Mouse (Mus musculus) heart, embryonic 15.5 days (tissue): Measurements from ENCODE around the gene Gm49510. TPM values are rescaled to one million over a fixed set of nuclear protein-coding genes. Genes with fewer than 3 reads are reported as not detected.

Source experiments
- ATAC-seq: fragments of 200-750 bp; cut with Nextera tagmentation; replicated peaks from 2 replicates; pipeline ENCODE4 v1.8.0; 2017; ENCODE audit warnings: low read depth, moderate TSS enrichment; ENCODE audit not compliant: insufficient number of reproducible peaks, insufficient read depth, low FRiP score
- H3K27ac ChIP-seq: fragments of 300-500 bp; sonication (generic); 2 replicates; pipeline ENCODE4 v1.5.1; 2015; ENCODE audit warnings: mild to moderate bottlenecking, inconsistent platforms
- H3K27me3 ChIP-seq: fragments of 300-500 bp; sonication (generic); 2 replicates; pipeline ENCODE4 v1.6.1; 2015; ENCODE audit warnings: inconsistent platforms
- H3K36me3 ChIP-seq: fragments of 300-500 bp; sonication (generic); 2 replicates; pipeline ENCODE4 v1.6.1; 2015; ENCODE audit warnings: mild to moderate bottlenecking, inconsistent platforms
- H3K4me1 ChIP-seq: fragments of 300-500 bp; sonication (generic); replicated peaks from 2 replicates; pipeline ENCODE4 v1.6.1; 2015; ENCODE audit warnings: inconsistent platforms
- H3K4me2 ChIP-seq: fragments of 300-500 bp; sonication (generic); 2 replicates; pipeline ENCODE4 v1.6.1; 2015; ENCODE audit warnings: inconsistent platforms, mild to moderate bottlenecking, moderate library complexity
- H3K4me3 ChIP-seq: fragments of 300-500 bp; sonication (generic); 2 replicates; pipeline ENCODE4 v1.5.1; 2015; ENCODE audit warnings: mild to moderate bottlenecking, inconsistent platforms
- H3K9ac ChIP-seq: fragments of 300-500 bp; sonication (generic); 2 replicates; pipeline ENCODE4 v1.6.1; 2015; ENCODE audit warnings: mild to moderate bottlenecking, inconsistent platforms
- H3K9me3 ChIP-seq: fragments of 300-500 bp; sonication (generic); replicated peaks from 2 replicates; pipeline ENCODE4 v1.6.1; 2016; ENCODE audit warnings: inconsistent platforms
- WGBS: fragments of 180-500 bp; shearing (Covaris S2); methylation state at CpG from one replicate; pipeline ENCODE4 v1.1.7; 2015; ENCODE audit warnings: mixed read lengths; 5-methylcytosine and 5-hydroxymethylcytosine counted together
- polyA plus RNA-seq: library from polyadenylated mRNA; unstranded; fragments of >200 nt; fragmentation: Nextera tagmentation; extraction: Ambion mirVana; gene quantifications from 2 replicates; pipeline ENCODE4 v1.2.1, GENCODE M21; 2015

Gm49510 gene
- polyA plus RNA-seq, 1 experiment from 2014 or later = not detected

DNA sequence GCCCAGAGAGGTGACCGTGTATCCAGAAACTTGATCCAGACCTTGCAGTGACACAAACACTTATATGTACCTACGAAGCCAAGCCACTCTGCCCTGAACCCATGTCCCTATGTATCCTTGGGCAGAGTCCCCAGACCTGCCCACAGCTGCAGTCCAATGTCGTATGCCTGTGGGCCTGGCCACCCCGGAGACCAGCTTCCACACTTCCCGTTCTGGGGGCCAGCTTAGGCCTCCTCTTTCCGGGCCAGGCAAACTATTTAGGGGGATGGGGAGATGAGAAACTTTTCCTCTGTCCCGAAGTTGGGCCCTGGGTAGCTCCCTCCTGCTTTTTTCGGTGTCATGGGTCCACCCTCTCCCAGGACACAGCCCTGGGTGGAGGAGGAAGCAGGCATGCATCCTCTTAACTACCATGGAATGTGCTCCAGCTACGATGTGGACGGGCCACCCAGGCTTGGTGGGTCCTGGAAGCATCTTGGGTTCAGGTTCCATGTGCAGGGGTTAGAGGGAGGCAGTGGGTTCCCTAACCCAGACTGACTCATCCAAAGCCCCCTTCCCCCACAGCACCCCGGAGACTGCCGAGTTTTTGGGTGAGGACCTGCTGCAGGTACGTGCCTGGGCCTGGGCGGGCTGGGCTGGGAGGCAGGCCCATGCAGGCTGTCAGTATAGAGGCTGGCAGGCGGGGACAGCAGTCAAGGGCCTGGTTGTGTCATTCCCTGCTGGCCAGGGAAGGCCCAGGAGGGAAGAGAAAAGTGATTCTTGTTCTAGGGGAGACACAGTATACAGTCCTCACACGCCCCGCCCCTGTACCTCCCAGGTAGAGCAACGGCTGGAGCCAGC, 1.3 kb downstream of the Gm49510 start:
- peaks cover 61% of the 10 kb centered on the region for H3K4me1 ChIP-seq
- H3K4me3 ChIP-seq = peak overlapping the region; percentile 67
- peak overlapping the region; percentile 75 for H3K4me2 ChIP-seq
- ATAC-seq = no peak
- peak overlapping the region; percentile 71 for H3K9ac ChIP-seq
- H3K36me3 ChIP-seq = peaks cover 30% of the 10 kb centered on the region
- WGBS = 17% methylated on average over 18 of the region's 18 CpGs
- peak overlapping the region; percentile 64 for H3K27ac ChIP-seq
- no peaks in the 10 kb centered on the region for H3K27me3 ChIP-seq
- H3K9me3 ChIP-seq = no peaks in the 10 kb centered on the region

DNA sequence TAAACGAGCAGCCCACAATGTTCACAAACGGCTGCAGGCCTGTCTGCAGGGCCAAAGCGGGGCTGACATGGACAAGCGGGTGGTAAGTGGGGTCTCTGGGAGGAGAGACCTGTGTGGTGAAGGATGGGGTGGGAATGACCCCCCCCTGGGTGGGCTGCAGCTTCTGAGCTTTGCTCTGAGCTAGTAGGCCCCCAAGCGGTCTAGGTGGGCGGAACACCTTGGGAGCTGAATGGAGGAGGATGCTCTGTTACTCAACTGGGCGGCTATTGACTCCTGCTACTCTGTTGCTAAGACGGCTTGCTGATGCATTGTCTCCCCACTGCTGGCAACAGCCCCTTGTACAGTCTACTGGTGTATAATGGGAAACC, 1.9 kb downstream of the Gm49510 start:
- H3K9ac ChIP-seq = peak overlapping the region; percentile 71; the same call in 1 of the 2 replicates
- H3K4me2 ChIP-seq = peak overlapping the region; percentile 75
- WGBS = 59% methylated on average over 8 of the region's 8 CpGs
- H3K9me3 ChIP-seq = no peaks in the 10 kb centered on the region
- H3K36me3 ChIP-seq = peaks cover 36% of the 10 kb centered on the region
- H3K4me3 ChIP-seq = peak overlapping the region; percentile 67
- peaks cover 57% of the 10 kb centered on the region for H3K4me1 ChIP-seq
- ATAC-seq = no peak
- H3K27ac ChIP-seq = peak overlapping the region; percentile 64; the same call in 1 of the 2 replicates
- no peaks in the 10 kb centered on the region for H3K27me3 ChIP-seq

DNA sequence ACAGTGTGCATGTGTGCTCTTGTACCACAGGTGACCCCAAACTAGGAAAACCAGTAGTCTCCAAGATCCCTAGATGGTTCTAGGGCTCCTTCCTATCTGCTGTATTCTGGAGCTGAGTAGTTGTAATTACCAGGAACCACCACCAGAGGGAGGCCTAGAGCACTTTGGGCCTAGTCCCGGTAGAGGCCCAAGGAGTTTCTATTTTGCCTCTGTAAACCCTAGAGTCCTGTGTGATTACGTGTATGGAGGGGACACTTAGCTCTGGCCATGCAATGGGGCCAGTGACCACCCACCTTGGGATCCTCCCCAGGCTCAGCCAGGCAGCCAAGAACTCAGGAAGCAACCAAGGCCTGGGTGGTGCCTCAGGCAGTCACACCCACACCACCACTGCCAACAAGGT, 3.8 kb downstream of the Gm49510 start:
- no peaks in the 10 kb centered on the region for H3K27me3 ChIP-seq
- 7% methylated on average over 2 of the region's 2 CpGs for WGBS
- no peak for ATAC-seq
- H3K4me2 ChIP-seq = no peak overlapping the region
- H3K4me1 ChIP-seq = peaks cover 38% of the 10 kb centered on the region
- H3K4me3 ChIP-seq = peak overlapping the region; percentile 8; the same call in 1 of the 2 replicates
- H3K9me3 ChIP-seq = no peaks in the 10 kb centered on the region
- peak overlapping the region; percentile 51; the same call in 1 of the 2 replicates for H3K9ac ChIP-seq
- H3K27ac ChIP-seq = peak overlapping the region; percentile 40; the same call in 1 of the 2 replicates
- H3K36me3 ChIP-seq = peaks cover 55% of the 10 kb centered on the region

DNA sequence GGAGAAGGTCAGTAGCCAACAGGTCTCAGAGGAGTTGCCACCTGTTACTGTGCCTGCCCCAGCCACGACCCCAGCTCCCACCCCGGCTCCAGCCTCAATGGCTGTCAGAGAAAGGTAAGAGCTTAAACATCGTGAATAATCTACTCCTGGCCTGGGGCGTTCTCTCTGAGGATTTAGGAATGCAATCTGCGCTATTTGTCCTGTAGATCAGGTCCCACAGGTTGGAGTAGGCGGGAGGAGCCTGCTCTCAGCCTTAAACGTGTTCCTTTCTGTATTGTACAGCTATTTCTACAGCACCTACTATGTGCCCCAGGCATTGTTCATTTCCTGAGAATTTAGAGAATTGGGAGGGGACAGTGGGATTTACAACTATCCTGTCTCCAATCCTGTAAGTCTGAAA, 8.9 kb downstream of the Gm49510 start:
- Histone ChIP-seq H3K27me3 (no peaks in the 10 kb centered on the region), H3K27ac (no peak overlapping the region), H3K4me3 (no peak overlapping the region), H3K36me3 (peaks cover 83% of the 10 kb centered on the region), H3K4me1 (peaks cover 7% of the 10 kb centered on the region), H3K9me3 (no peaks in the 10 kb centered on the region), H3K4me2 (no peak overlapping the region), H3K9ac (no peak overlapping the region)
- ATAC-seq = no peak
- 82% methylated on average over 7 of the region's 7 CpGs for WGBS

DNA sequence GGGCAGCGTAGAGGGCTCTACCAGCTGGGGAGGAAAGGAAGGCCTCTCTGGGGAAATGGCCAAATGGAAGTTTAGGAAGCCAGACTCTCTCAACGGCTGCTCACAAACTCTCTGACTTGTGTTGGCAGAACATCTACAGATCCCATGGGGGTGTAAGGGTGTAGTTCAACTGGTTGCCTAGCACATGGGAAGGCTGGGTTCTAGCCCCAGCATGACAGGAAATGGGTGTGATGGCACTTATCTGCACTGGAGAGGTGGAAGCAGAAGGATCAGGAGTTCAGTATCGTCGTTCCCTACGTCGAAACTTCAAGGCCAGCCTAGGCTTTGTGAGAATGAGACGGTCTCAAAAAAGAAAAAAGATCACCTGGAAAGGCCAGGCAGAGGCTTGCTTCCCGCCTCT, 9.5 kb downstream of the Gm49510 start:
- no peak overlapping the region for H3K27ac ChIP-seq
- H3K9ac ChIP-seq = no peak overlapping the region
- no peaks in the 10 kb centered on the region for H3K27me3 ChIP-seq
- no peak overlapping the region for H3K4me2 ChIP-seq
- peaks cover 7% of the 10 kb centered on the region for H3K4me1 ChIP-seq
- H3K36me3 ChIP-seq = peaks cover 77% of the 10 kb centered on the region
- H3K4me3 ChIP-seq = no peak overlapping the region
- no peaks in the 10 kb centered on the region for H3K9me3 ChIP-seq
- ATAC-seq = no peak
- 76% methylated on average over 8 of the region's 8 CpGs for WGBS

DNA sequence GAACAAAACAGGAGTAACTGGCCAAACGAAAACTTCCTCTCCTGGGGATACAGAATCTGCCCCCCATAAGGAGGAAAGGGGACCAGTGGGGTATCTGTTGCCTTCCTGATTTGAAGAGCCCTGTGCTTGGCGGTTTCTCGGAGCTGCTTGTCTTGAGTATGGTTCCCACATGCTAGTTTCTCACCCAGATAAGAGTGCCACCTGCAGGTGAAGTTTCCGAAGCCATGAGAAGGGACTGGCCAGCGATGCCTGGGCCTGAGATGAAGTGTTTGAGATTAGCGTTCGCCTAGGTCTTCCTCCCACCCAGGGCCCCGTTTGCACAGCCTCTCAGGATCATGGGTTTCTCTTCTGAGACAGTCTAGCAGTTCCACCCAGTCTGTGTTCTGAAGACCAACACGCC, 12.6 kb downstream of the Gm49510 start:
- Histone ChIP-seq H3K27me3 (no peaks in the 10 kb centered on the region), H3K27ac (no peak overlapping the region), H3K4me2 (no peak overlapping the region), H3K9me3 (no peaks in the 10 kb centered on the region), H3K4me3 (no peak overlapping the region), H3K9ac (no peak overlapping the region), H3K4me1 (peaks cover 32% of the 10 kb centered on the region), H3K36me3 (peaks cover 47% of the 10 kb centered on the region)
- WGBS = 33% methylated on average over 9 of the region's 9 CpGs
- no peak for ATAC-seq

DNA sequence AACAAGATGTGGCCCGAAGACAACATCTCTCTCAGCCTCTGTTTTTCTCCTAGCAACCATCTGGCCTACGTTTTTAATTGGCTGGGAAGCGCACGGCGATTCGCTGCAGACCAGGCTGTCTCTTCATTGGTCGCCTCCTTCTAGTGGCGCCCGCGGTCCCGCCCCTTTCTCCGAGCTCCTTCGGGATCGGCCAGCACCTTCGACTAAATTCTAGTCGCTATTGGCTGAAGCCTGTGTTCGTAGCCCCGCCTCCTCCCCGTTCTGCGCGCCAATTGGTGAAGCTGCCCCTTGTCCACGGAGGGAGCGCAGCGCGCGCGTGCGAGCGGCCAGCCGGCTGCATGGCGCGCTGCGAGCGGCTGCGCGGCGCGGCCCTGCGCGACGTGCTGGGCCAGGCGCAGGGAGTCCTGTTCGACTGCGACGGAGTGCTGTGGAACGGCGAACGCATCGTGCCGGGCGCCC, 14.2 kb downstream of the Gm49510 start, which contains the start of gene Pdxp:
Pdxp (plus strand) TSS at position 288 of the 459 bp plus-strand sequence.
- H3K4me1 ChIP-seq = peaks cover 32% of the 10 kb centered on the region
- peak within 1 kb of the TSS; percentile 100 for H3K4me2 ChIP-seq
- H3K27ac ChIP-seq = peak within 1 kb of the TSS; percentile 83
- 0% methylated on average over 51 of the region's 51 CpGs for WGBS
- ATAC-seq = peak; percentile 91
- H3K9me3 ChIP-seq = no peaks in the 10 kb centered on the region
- no peaks in the 10 kb centered on the region for H3K27me3 ChIP-seq
- peak within 1 kb of the TSS; percentile 74 for H3K4me3 ChIP-seq
- peak within 1 kb of the TSS; percentile 76 for H3K9ac ChIP-seq
- peaks cover 31% of the 10 kb centered on the region for H3K36me3 ChIP-seq

DNA sequence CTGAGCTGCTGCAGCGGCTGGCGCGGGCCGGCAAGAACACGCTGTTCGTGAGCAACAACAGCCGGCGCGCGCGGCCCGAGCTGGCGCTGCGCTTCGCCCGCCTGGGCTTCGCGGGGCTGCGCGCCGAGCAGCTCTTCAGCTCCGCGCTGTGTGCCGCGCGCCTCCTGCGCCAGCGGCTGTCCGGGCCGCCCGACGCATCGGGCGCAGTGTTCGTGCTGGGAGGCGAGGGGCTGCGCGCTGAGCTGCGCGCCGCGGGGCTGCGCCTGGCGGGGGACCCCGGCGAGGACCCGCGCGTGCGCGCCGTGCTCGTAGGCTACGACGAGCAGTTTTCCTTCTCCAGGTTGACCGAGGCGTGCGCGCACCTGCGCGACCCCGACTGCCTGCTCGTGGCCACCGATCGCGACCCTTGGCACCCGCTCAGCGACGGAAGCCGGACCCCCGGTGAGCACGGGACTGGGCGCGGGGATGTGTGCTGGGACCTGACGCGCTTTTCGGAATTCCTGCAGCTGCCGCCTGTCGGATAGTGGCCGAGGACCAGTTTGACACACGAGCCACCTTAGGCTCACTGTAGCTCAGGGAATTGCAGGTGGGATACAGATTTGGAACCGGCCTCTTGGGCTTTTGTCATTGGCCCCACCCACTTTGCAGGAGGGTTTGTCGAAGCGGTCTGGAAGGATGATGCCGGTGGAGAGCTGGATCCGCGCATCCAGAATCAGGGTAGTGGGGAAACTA, 14.8 kb downstream of the Gm49510 start:
- Histone ChIP-seq H3K4me2 (peak overlapping the region; percentile 100), H3K36me3 (peaks cover 27% of the 10 kb centered on the region), H3K4me1 (peaks cover 32% of the 10 kb centered on the region), H3K4me3 (peak overlapping the region; percentile 74), H3K9me3 (no peaks in the 10 kb centered on the region), H3K27me3 (no peaks in the 10 kb centered on the region), H3K9ac (peak overlapping the region; percentile 76), H3K27ac (peak overlapping the region; percentile 83)
- ATAC-seq = peak; percentile 53
- WGBS = under 1% methylated on average over 87 of the region's 87 CpGs

DNA sequence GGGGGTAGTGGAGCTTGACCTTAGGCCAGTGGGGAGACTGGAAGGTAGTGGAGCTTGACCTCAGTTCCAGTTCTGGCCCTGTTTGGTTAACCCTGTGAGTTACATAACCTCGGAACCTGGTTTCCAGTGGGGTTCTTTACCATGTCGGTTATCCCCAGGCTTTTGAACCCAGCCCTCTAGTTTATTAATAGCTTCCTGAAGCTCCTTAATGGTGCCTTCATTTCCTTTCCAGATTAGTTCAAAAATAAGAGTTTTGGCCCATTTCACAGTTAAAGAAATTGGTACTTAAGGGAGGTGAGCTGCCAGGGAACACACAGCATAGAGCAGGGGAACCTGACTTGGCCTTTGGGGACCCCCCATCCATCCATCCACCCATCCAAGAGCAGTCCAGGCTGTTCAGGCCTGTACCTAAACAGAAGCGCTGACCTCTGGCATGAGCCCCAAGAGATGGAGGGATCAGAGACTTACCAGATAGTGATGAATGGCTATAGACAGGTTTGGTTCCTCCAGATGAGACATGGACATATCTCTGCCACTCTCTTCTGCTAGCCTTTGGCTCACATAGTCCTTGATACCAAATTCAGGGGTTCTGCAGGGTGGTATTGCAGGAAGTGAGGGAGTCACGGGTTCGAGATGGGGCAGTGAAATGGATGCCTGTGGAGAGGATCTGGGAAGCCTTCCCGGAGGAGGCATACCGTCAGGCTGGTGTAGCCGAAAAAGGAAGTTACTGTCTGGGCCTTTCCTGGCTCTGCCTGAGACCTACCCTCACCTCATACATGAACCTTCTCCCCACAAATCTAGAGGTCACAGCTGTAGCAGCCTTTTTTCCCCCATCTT, 15.6 kb downstream of the Gm49510 start:
- H3K36me3 ChIP-seq = peaks cover 22% of the 10 kb centered on the region
- no peaks in the 10 kb centered on the region for H3K9me3 ChIP-seq
- peak overlapping the region; percentile 76 for H3K9ac ChIP-seq
- WGBS = 51% methylated on average over 8 of the region's 8 CpGs
- no peak overlapping the region for H3K27ac ChIP-seq
- peak overlapping the region; percentile 74 for H3K4me3 ChIP-seq
- peak overlapping the region; percentile 100 for H3K4me2 ChIP-seq
- peaks cover 32% of the 10 kb centered on the region for H3K4me1 ChIP-seq
- no peaks in the 10 kb centered on the region for H3K27me3 ChIP-seq
- no peak for ATAC-seq

DNA sequence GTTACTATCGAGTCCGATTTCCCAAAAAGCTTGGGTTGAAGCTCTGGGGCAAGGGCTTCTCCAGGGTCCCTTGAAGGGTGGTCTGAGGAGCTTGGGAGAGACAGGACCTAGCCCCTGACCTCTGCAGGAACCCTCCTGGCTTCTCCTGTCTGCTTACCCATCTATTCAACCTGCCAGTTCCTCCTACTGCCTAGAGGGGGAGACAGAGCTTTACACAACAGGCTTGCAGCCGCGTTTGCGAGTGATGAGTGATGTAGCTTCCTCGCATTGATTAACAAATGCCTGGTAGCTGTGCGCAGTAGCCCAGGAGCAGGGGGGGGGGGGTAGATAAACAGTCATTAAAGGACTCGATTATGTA, 16.2 kb downstream of the Gm49510 start:
- no peak for ATAC-seq
- H3K4me3 ChIP-seq = peak overlapping the region; percentile 74
- H3K36me3 ChIP-seq = peaks cover 17% of the 10 kb centered on the region; the same call in 1 of the 2 replicates
- no peaks in the 10 kb centered on the region for H3K9me3 ChIP-seq
- H3K9ac ChIP-seq = no peak overlapping the region
- WGBS = 6% methylated on average over 8 of the region's 8 CpGs
- H3K27me3 ChIP-seq = no peaks in the 10 kb centered on the region
- H3K27ac ChIP-seq = no peak overlapping the region
- H3K4me1 ChIP-seq = peaks cover 35% of the 10 kb centered on the region
- peak overlapping the region; percentile 100 for H3K4me2 ChIP-seq
